Mouse (Mus musculus) stomach, embryonic 14.5 days (tissue): Measurements from ENCODE around the gene Bean1. TPM values are rescaled to one million over a fixed set of nuclear protein-coding genes. Genes with fewer than 3 reads are reported as not detected.
A peak's percentile ranks its signal among the peaks of the same experiment; 100 is the strongest.

Source experiments
- ATAC-seq: fragments of 200-750 bp; cut with Nextera tagmentation; 2 replicates; pipeline ENCODE4 v1.8.0; 2017; ENCODE audit warnings: low read depth, moderate TSS enrichment; ENCODE audit not compliant: insufficient number of reproducible peaks, insufficient read depth, low FRiP score
- H3K27ac ChIP-seq: fragments of 300-500 bp; sonication (generic); 2 replicates; pipeline ENCODE4 v1.5.1; 2014; ENCODE audit warnings: mild to moderate bottlenecking, low read length, moderate library complexity, mixed read lengths
- H3K27me3 ChIP-seq: fragments of 300-500 bp; sonication (generic); 2 replicates; pipeline ENCODE4 v1.6.1; 2014; ENCODE audit warnings: low read length, control low read depth, mixed read lengths; ENCODE audit not compliant: control insufficient read depth, insufficient read depth
- H3K36me3 ChIP-seq: fragments of 300-500 bp; sonication (generic); 2 replicates; pipeline ENCODE4 v1.6.1; 2014; ENCODE audit warnings: mild to moderate bottlenecking, control low read depth, low read length, moderate library complexity, mixed read lengths; ENCODE audit not compliant: control insufficient read depth, insufficient read depth
- H3K4me1 ChIP-seq: fragments of 300-500 bp; sonication (generic); 2 replicates; pipeline ENCODE4 v1.6.1; 2014; ENCODE audit warnings: low read length, control low read depth, mixed read lengths; ENCODE audit not compliant: control insufficient read depth, insufficient read depth
- H3K4me2 ChIP-seq: fragments of 300-500 bp; sonication (generic); replicated peaks from 2 replicates; pipeline ENCODE4 v1.6.1; 2014; ENCODE audit warnings: low read depth, low read length, control low read depth
- H3K4me3 ChIP-seq: fragments of 300-500 bp; sonication (generic); 2 replicates; pipeline ENCODE4 v1.5.1; 2014; ENCODE audit warnings: low read depth, low read length, control low read depth
- H3K9ac ChIP-seq: fragments of 300-500 bp; sonication (generic); replicated peaks from 2 replicates; pipeline ENCODE4 v1.6.1; 2014; ENCODE audit warnings: low read depth, mild to moderate bottlenecking, control low read depth, low read length, moderate library complexity, mixed read lengths
- H3K9me3 ChIP-seq: fragments of 300-500 bp; sonication (generic); 2 replicates; pipeline ENCODE4 v1.6.1; 2016; ENCODE audit warnings: low read depth, low read length, control low read depth; ENCODE audit not compliant: control insufficient read depth
- WGBS: fragments of 180-500 bp; shearing (Covaris S2); extraction: QIAGEN DNeasy Blood & Tissue Kit; methylation state at CpG from one replicate; pipeline ENCODE4 v1.1.7; 2014; 5-methylcytosine and 5-hydroxymethylcytosine counted together
- polyA plus RNA-seq: library from polyadenylated mRNA; unstranded; fragments of >200 nt; fragmentation: Nextera tagmentation; extraction: Ambion mirVana; gene quantifications from 2 replicates; pipeline ENCODE4 v1.2.1, GENCODE M21; 2014

Bean1 gene
- polyA plus RNA-seq, 1 experiment from 2014 or later, result 1.6 TPM

- ATAC-seq, result peak; percentile 35; the same call in 1 of the 2 replicates
- WGBS, result 32% methylated on average over 6 of the region's 6 CpGs
Measured at GRCm38 (mm10) chr8:104184905-104185304, 14.7 kb downstream of the Bean1 start.

GRCm38 (mm10) chr8:104186827-104187226 lies 16.6 kb downstream of the Bean1 start:
- WGBS, result 86% methylated on average over 4 of the region's 4 CpGs

More at GRCm38 (mm10) chr8:104184905-104185304, 14.7 kb downstream of the Bean1 start:
- Histone ChIP-seq H3K9ac (no peak overlapping the region), H3K27ac (no peak overlapping the region), H3K4me1 (no peaks in the 10 kb centered on the region), H3K4me3 (no peak overlapping the region), H3K4me2 (no peak overlapping the region), H3K9me3 (no peaks in the 10 kb centered on the region), H3K36me3 (no peaks in the 10 kb centered on the region), H3K27me3 (no peaks in the 10 kb centered on the region)

GRCm38 (mm10) chr8:104187622-104188021 lies 17.4 kb downstream of the Bean1 start:
- H3K27ac ChIP-seq, result no peak overlapping the region
- 86% methylated on average over 6 of the region's 6 CpGs for WGBS
- H3K4me3 ChIP-seq, result no peak overlapping the region
- H3K4me2 ChIP-seq, result no peak overlapping the region
- no peak for ATAC-seq
- H3K9ac ChIP-seq, result no peak overlapping the region
- H3K9me3 ChIP-seq, result no peaks in the 10 kb centered on the region
- H3K4me1 ChIP-seq, result peaks cover 6% of the 10 kb centered on the region; the same call in 1 of the 2 replicates
- no peaks in the 10 kb centered on the region for H3K36me3 ChIP-seq
- no peaks in the 10 kb centered on the region for H3K27me3 ChIP-seq

More at GRCm38 (mm10) chr8:104186827-104187226, 16.6 kb downstream of the Bean1 start:
- no peak overlapping the region for H3K4me2 ChIP-seq
- H3K4me3 ChIP-seq, result no peak overlapping the region
- no peaks in the 10 kb centered on the region for H3K36me3 ChIP-seq
- no peak for ATAC-seq
- H3K27ac ChIP-seq, result no peak overlapping the region
- H3K9me3 ChIP-seq, result no peaks in the 10 kb centered on the region
- peaks cover 6% of the 10 kb centered on the region; the same call in 1 of the 2 replicates for H3K4me1 ChIP-seq
- H3K27me3 ChIP-seq, result no peaks in the 10 kb centered on the region
- H3K9ac ChIP-seq, result no peak overlapping the region

- H3K9me3 ChIP-seq, result no peaks in the 10 kb centered on the region
- H3K4me1 ChIP-seq, result peaks cover 6% of the 10 kb centered on the region; the same call in 1 of the 2 replicates
- no peak overlapping the region for H3K4me3 ChIP-seq
- H3K36me3 ChIP-seq, result no peaks in the 10 kb centered on the region
- H3K27me3 ChIP-seq, result no peaks in the 10 kb centered on the region
- H3K27ac ChIP-seq, result no peak overlapping the region
- H3K4me2 ChIP-seq, result no peak overlapping the region
- no peak overlapping the region for H3K9ac ChIP-seq
- 63% methylated on average over 5 of the region's 5 CpGs for WGBS
- ATAC-seq, result no peak
Measured at GRCm38 (mm10) chr8:104188459-104188858, 18.2 kb downstream of the Bean1 start.

GRCm38 (mm10) chr8:104190777-104191468 lies 20.7 kb downstream of the Bean1 start:
- no peak for ATAC-seq

GRCm38 (mm10) chr8:104191496-104191895 lies 21.3 kb downstream of the Bean1 start:
- H3K4me2 ChIP-seq, result 0 out of 2 replicates have a peak overlapping the region, but pooled peaks have one; percentile 1
- no peak overlapping the region for H3K27ac ChIP-seq
- H3K36me3 ChIP-seq, result no peaks in the 10 kb centered on the region
- no peaks in the 10 kb centered on the region for H3K27me3 ChIP-seq
- peak; percentile 61; the same call in 1 of the 2 replicates for ATAC-seq
- no peak overlapping the region for H3K4me3 ChIP-seq
- no peaks in the 10 kb centered on the region for H3K9me3 ChIP-seq
- H3K4me1 ChIP-seq, result peaks cover 6% of the 10 kb centered on the region; the same call in 1 of the 2 replicates
- 9% methylated on average over 11 of the region's 11 CpGs for WGBS
- no peak overlapping the region for H3K9ac ChIP-seq

More at GRCm38 (mm10) chr8:104190777-104191468, 20.7 kb downstream of the Bean1 start:
- no peak overlapping the region for H3K27ac ChIP-seq
- H3K9me3 ChIP-seq, result no peaks in the 10 kb centered on the region
- no peak overlapping the region for H3K4me2 ChIP-seq
- peaks cover 6% of the 10 kb centered on the region; the same call in 1 of the 2 replicates for H3K4me1 ChIP-seq
- H3K4me3 ChIP-seq, result no peak overlapping the region
- 61% methylated on average over 6 of the region's 6 CpGs for WGBS
- H3K27me3 ChIP-seq, result no peaks in the 10 kb centered on the region
- H3K9ac ChIP-seq, result no peak overlapping the region
- H3K36me3 ChIP-seq, result no peaks in the 10 kb centered on the region

GRCm38 (mm10) chr8:104199802-104200201 lies 29.6 kb downstream of the Bean1 start:
- Histone ChIP-seq H3K4me1 (no peaks in the 10 kb centered on the region), H3K9ac (no peak overlapping the region), H3K27ac (no peak overlapping the region), H3K36me3 (no peaks in the 10 kb centered on the region), H3K9me3 (no peaks in the 10 kb centered on the region), H3K4me2 (no peak overlapping the region), H3K27me3 (no peaks in the 10 kb centered on the region), H3K4me3 (no peak overlapping the region)
- WGBS, result 75% methylated on average over 5 of the region's 5 CpGs
- no peak for ATAC-seq

- Histone ChIP-seq H3K27me3 (no peaks in the 10 kb centered on the region), H3K27ac (no peak overlapping the region), H3K4me3 (no peak overlapping the region), H3K4me2 (no peak overlapping the region), H3K36me3 (no peaks in the 10 kb centered on the region), H3K9ac (no peak overlapping the region), H3K9me3 (no peaks in the 10 kb centered on the region), H3K4me1 (no peaks in the 10 kb centered on the region)
- ATAC-seq, result no peak
- 78% methylated on average over 3 of the region's 3 CpGs for WGBS
Measured at GRCm38 (mm10) chr8:104201622-104202021, 31.4 kb downstream of the Bean1 start.
